19 mouse cellular contexts compared by ENCODE assay signal in the genomic region with DNA sequence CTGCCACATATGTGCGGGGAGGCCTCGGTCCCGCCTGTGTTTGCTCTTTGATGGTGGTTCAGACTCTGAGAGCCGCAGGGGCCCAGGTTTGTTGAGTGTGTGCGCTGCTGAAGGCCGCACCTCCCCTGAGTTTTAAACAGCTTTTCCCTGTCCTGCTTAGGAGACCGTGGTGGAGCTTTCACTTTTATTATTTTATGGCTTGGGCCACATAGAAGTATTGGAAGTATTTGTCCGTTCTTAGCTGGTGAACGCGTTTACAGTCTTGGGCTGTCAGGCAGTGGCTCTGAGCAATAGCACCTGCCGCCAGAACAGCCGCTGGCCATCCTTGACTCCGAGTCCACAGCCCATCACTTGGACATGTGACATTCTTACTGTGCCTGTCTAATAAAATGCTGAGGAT. TPM values are rescaled to one million over a fixed set of nuclear protein-coding genes. Genes with fewer than 3 reads are reported as not detected.
DNase-seq lines count a peak whose midpoint lies in the region; ATAC-seq lines count a peak whose summit lies in the region.
"Had no signal": no experiment of that assay in that cellular context is flagged by ENCODE, and none has a peak within 500 bp of the region (broad histone marks: within the 10 kb centered on the region; RNA-seq: fewer than 3 reads in every experiment).

No protein-coding gene starts in this region.

- H3K4me3 ChIP-seq in intestine, embryonic 16.5 days (ENCODE audit: low read length): no peak overlapping the region; the same call in 1 of the 2 replicates
- no peak overlapping the region for H3K4me3 ChIP-seq in lung, embryonic 16.5 days (ENCODE audit: low read length)
- H3K4me3 ChIP-seq in stomach, embryonic 14.5 days (ENCODE audit: low read depth, low read length): no peak overlapping the region
- H3K4me3 ChIP-seq: heart, adult 2 months; heart, embryonic 15.5 days; hindbrain, embryonic 12.5 days; liver, embryonic 15.5 days; neural tube, embryonic 12.5 days had no signal

- peak overlapping the region; percentile 14 for H3K4me2 ChIP-seq in intestine, embryonic 16.5 days (ENCODE audit: low read depth, low read length)
- H3K4me2 ChIP-seq in lung, embryonic 16.5 days (ENCODE audit: low read depth, low read length): no peak overlapping the region
- H3K4me2 ChIP-seq in stomach, embryonic 14.5 days (replicated peaks; ENCODE audit: low read depth, low read length): no peak overlapping the region
- H3K4me2 ChIP-seq: heart, embryonic 15.5 days; hindbrain, embryonic 12.5 days; liver, embryonic 15.5 days; neural tube, embryonic 12.5 days had no signal

- H3K9me3 ChIP-seq in intestine, embryonic 16.5 days (ENCODE audit: control insufficient read depth, low read length): no peaks in the 10 kb centered on the region
- no peaks in the 10 kb centered on the region for H3K9me3 ChIP-seq in lung, embryonic 16.5 days (ENCODE audit: control insufficient read depth, low read length)
- H3K9me3 ChIP-seq in stomach, embryonic 14.5 days (ENCODE audit: control insufficient read depth, low read depth, low read length): no peaks in the 10 kb centered on the region
- H3K9me3 ChIP-seq: heart, embryonic 15.5 days; hindbrain, embryonic 12.5 days; liver, embryonic 15.5 days; neural tube, embryonic 12.5 days had no signal

- H3K27me3 ChIP-seq in intestine, embryonic 16.5 days (replicated peaks; ENCODE audit: control insufficient read depth, insufficient read depth, low read length): no peaks in the 10 kb centered on the region
- no peaks in the 10 kb centered on the region for H3K27me3 ChIP-seq in lung, embryonic 16.5 days (ENCODE audit: control insufficient read depth, insufficient read depth, low read depth, low read length)
- no peaks in the 10 kb centered on the region for H3K27me3 ChIP-seq in stomach, embryonic 14.5 days (ENCODE audit: control insufficient read depth, insufficient read depth, low read length)
- H3K27me3 ChIP-seq: heart, embryonic 15.5 days; hindbrain, embryonic 12.5 days; liver, embryonic 15.5 days; neural tube, embryonic 12.5 days had no signal

- H3K27ac ChIP-seq in intestine, embryonic 16.5 days (ENCODE audit: low read length): peak overlapping the region; percentile 40
- H3K27ac ChIP-seq in lung, embryonic 16.5 days (ENCODE audit: low read length): peak overlapping the region; percentile 1; the same call in 1 of the 2 replicates
- H3K27ac ChIP-seq in stomach, embryonic 14.5 days (ENCODE audit: low read length): peak overlapping the region; percentile 66; the same call in 1 of the 2 replicates
- H3K27ac ChIP-seq: heart, adult 2 months; heart, embryonic 15.5 days; hindbrain, embryonic 12.5 days; liver, embryonic 15.5 days; neural tube, embryonic 12.5 days had no signal

- H3K4me1 ChIP-seq in intestine, embryonic 16.5 days (ENCODE audit: control insufficient read depth, insufficient read depth, low read length): peaks cover 13% of the 10 kb centered on the region
- H3K4me1 ChIP-seq in lung, embryonic 16.5 days (replicated peaks; ENCODE audit: control insufficient read depth, insufficient read depth, low read length): no peaks in the 10 kb centered on the region
- H3K4me1 ChIP-seq in stomach, embryonic 14.5 days (ENCODE audit: control insufficient read depth, insufficient read depth, low read length): peaks cover 10% of the 10 kb centered on the region; the same call in 1 of the 2 replicates
- H3K4me1 ChIP-seq: heart, embryonic 15.5 days; hindbrain, embryonic 12.5 days; neural tube, embryonic 12.5 days had no signal

- WGBS in intestine, embryonic 16.5 days: 34% methylated on average over 13 of the region's 13 CpGs
- 50% methylated on average over 13 of the region's 13 CpGs for WGBS in lung, embryonic 16.5 days
- WGBS in stomach, embryonic 14.5 days: 38% methylated on average over 13 of the region's 13 CpGs

- H3K36me3 ChIP-seq in intestine, embryonic 16.5 days (ENCODE audit: control insufficient read depth, insufficient read depth, low read length): peaks cover 10% of the 10 kb centered on the region
- H3K36me3 ChIP-seq in lung, embryonic 16.5 days (ENCODE audit: control insufficient read depth, insufficient read depth, low read length): peaks cover 30% of the 10 kb centered on the region
- H3K36me3 ChIP-seq in stomach, embryonic 14.5 days (ENCODE audit: control insufficient read depth, insufficient read depth, low read length): peaks cover 27% of the 10 kb centered on the region

- peak; percentile 58 for DNase-seq in kidney, postnatal 10 days
- DNase-seq in kidney, adult 9 months: no peak
- DNase-seq in thymus, postnatal 36 days: no peak
- DNase-seq: adrenal gland, postnatal 36 days; cerebellum, adult 8-10 months; forebrain, postnatal 0 days; gastrocnemius, postnatal 10 days; heart, adult 2 months; right cerebral cortex, postnatal 14 days; thymus, adult 18-20 months had no signal

- 0 out of 2 replicates have a peak overlapping the region, but pooled peaks have one; percentile 6 for H3K9ac ChIP-seq in intestine, embryonic 16.5 days (ENCODE audit: low read depth, low read length)
- H3K9ac ChIP-seq in lung, embryonic 16.5 days (ENCODE audit: low read length): no peak overlapping the region
- no peak overlapping the region for H3K9ac ChIP-seq in stomach, embryonic 14.5 days (replicated peaks; ENCODE audit: low read depth, low read length)
- H3K9ac ChIP-seq: forebrain, postnatal 0 days; heart, embryonic 15.5 days; hindbrain, embryonic 12.5 days; liver, embryonic 15.5 days; neural tube, embryonic 12.5 days had no signal

- ATAC-seq in intestine, embryonic 16.5 days: peak; percentile 47
- peak; percentile 86 for ATAC-seq in lung, embryonic 16.5 days (ENCODE audit: low read depth)
- peak; percentile 65; the same call in 1 of the 2 replicates for ATAC-seq in stomach, embryonic 14.5 days (ENCODE audit: insufficient number of reproducible peaks, insufficient read depth, low FRiP score, low read depth)
- ATAC-seq in activated CD4-positive, CD25-positive, alpha-beta regulatory T cell, adult 4 months: no peak
- ATAC-seq: forebrain, postnatal 0 days; inflammation-experienced regulatory T-cells, adult 6 months had no signal

RNA-seq across cellular contexts. Expression of a gene that starts 13.3 kb away (rescaled TPM):
- polyA plus RNA-seq in intestine, embryonic 16.5 days (2015; fragmentation: Nextera tagmentation; extraction: Ambion mirVana): 12.0 and 12.2 TPM in 2 replicates
- 20.8 and 22.2 TPM in 2 replicates for polyA plus RNA-seq in lung, embryonic 16.5 days (2015; fragmentation: Nextera tagmentation; extraction: Ambion mirVana)
- polyA plus RNA-seq in stomach, embryonic 14.5 days (2014; fragmentation: Nextera tagmentation; extraction: Ambion mirVana): 22.9 and 26.2 TPM in 2 replicates
- polyA plus RNA-seq in activated CD4-positive, CD25-positive, alpha-beta regulatory T cell, adult 4 months (2017; shearing (Covaris generic)): 10 to 100 TPM; 12.0 to 27.2 TPM

RNA-seq across cellular contexts. Expression of a gene that starts 26.9 kb away (rescaled TPM):
- polyA plus RNA-seq in intestine, embryonic 16.5 days (2015; fragmentation: Nextera tagmentation; extraction: Ambion mirVana): 66.9 and 69.4 TPM in 2 replicates
- polyA plus RNA-seq in lung, embryonic 16.5 days (2015; fragmentation: Nextera tagmentation; extraction: Ambion mirVana): 74.2 and 75.1 TPM in 2 replicates
- polyA plus RNA-seq in stomach, embryonic 14.5 days (2014; fragmentation: Nextera tagmentation; extraction: Ambion mirVana): 82.1 and 88.9 TPM in 2 replicates
- polyA plus RNA-seq in activated CD4-positive, CD25-positive, alpha-beta regulatory T cell, adult 4 months (2017; shearing (Covaris generic)): 10 to 100 TPM; 67.0 to 69.8 TPM

RNA-seq across cellular contexts. Expression of a gene that starts 27.2 kb away (rescaled TPM):
- polyA plus RNA-seq in intestine, embryonic 16.5 days (2015; fragmentation: Nextera tagmentation; extraction: Ambion mirVana): 10.5 and 13.1 TPM in 2 replicates
- polyA plus RNA-seq in lung, embryonic 16.5 days (2015; fragmentation: Nextera tagmentation; extraction: Ambion mirVana): 17.8 and 18.0 TPM in 2 replicates
- polyA plus RNA-seq in stomach, embryonic 14.5 days (2014; fragmentation: Nextera tagmentation; extraction: Ambion mirVana): 25.1 and 26.4 TPM in 2 replicates
- polyA plus RNA-seq in activated CD4-positive, CD25-positive, alpha-beta regulatory T cell, adult 4 months (2017; shearing (Covaris generic)): 1 to 10 TPM; 3.2 to 5.6 TPM

RNA-seq across cellular contexts. Expression of a gene that starts 54.6 kb away (rescaled TPM):
- polyA plus RNA-seq in intestine, embryonic 16.5 days (2015; fragmentation: Nextera tagmentation; extraction: Ambion mirVana): 69.8 and 76.6 TPM in 2 replicates
- 113 and 118 TPM in 2 replicates for polyA plus RNA-seq in lung, embryonic 16.5 days (2015; fragmentation: Nextera tagmentation; extraction: Ambion mirVana)
- polyA plus RNA-seq in stomach, embryonic 14.5 days (2014; fragmentation: Nextera tagmentation; extraction: Ambion mirVana): 181 and 182 TPM in 2 replicates
- polyA plus RNA-seq in activated CD4-positive, CD25-positive, alpha-beta regulatory T cell, adult 4 months (2017; shearing (Covaris generic)): 100 to 1,000 TPM; 119 to 186 TPM

RNA-seq across cellular contexts. Expression of a gene that starts 55.2 kb away (rescaled TPM):
- 85.2 and 99.7 TPM in 2 replicates for polyA plus RNA-seq in intestine, embryonic 16.5 days (2015; fragmentation: Nextera tagmentation; extraction: Ambion mirVana)
- 92.7 and 98.9 TPM in 2 replicates for polyA plus RNA-seq in lung, embryonic 16.5 days (2015; fragmentation: Nextera tagmentation; extraction: Ambion mirVana)
- 95.8 and 114 TPM in 2 replicates for polyA plus RNA-seq in stomach, embryonic 14.5 days (2014; fragmentation: Nextera tagmentation; extraction: Ambion mirVana)
- 10 to 100 TPM; 57.7 to 59.6 TPM for polyA plus RNA-seq in activated CD4-positive, CD25-positive, alpha-beta regulatory T cell, adult 4 months (2017; shearing (Covaris generic))

Comparison
In these comparisons a context has a peak if more than half of its experiments do, and no peak if none do; other contexts are left out.
1. H3K27ac ChIP-seq: peak in every context shown above with its lines; median percentile 66 in stomach, embryonic 14.5 days; 40 in intestine, embryonic 16.5 days; 1 in lung, embryonic 16.5 days.